Mouse (Mus musculus): ENCODE data around the gene Cryba2. TPM values are rescaled to one million over a fixed set of nuclear protein-coding genes. Genes with fewer than 3 reads are reported as not detected.

The Cryba2 gene
- total and polyA plus RNA-seq, 3 experiments: not detected

DNA sequence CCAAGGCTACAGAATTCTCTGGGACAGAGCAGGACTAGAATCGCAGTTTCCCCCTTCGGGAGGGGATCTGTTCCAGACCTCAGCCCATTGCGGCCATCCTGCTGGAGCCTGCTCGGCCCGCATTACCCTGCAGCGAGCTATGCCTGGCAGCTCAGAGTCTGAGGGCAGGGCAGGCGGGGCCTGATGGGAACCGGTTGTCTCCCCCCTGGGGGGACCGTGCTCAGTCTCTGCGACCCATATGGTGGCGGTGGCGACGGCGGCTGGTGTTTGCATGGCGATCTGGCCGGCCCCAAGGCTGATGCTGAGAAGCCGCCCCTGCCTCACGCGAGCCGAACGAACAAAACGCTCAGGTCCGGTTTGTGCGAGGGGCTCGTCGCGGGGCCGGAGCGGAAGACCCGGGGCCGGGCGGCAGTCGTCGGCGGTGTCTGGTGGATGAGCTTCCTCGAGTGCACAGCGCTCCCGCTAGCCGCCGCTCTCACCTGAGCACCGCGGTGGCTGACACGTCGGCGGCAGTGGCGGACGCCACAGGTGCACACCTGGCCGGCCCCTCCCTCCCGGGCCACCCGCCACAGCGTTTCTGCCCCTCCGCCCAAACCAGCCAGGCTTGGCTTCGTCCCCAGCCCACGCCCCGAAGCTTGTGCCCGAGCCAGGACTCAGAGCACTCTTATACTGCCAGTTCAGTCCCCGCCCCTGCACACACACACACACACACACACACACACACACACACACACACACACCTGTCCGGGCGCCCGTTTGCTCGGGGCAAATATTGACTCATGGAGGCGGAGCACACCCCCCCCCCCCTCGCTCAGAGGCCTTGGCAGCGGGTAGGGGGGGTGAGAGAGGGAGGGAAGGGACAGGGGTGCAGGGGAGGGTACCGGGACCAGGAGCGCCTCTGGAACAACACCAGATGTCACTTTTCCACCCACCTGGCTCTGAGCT lies 7.7 kb upstream of the Cryba2 start:
- Histone ChIP-seq H3K4me3 (ENCODE audit: low read depth, low read length) (no peak overlapping the region), H3K27me3 (ENCODE audit: insufficient read depth, low read length) (peaks cover 13% of the 10 kb centered on the region; the same call in 1 of the 2 replicates), H3K4me1 (ENCODE audit: insufficient read depth, low read depth, low read length) (no peaks in the 10 kb centered on the region), H3K36me3 (replicated peaks) (no peaks in the 10 kb centered on the region), H3K9me3 (replicated peaks) (no peaks in the 10 kb centered on the region)
- ATAC-seq (ENCODE audit: extremely low read depth, insufficient number of reproducible peaks, low FRiP score, poor library complexity, severe bottlenecking) (no peak), DNase-seq (ENCODE audit: low spot score) (no peak)
- TF ChIP-seq CTCF (IDR thresholded peaks at IDR 0.05; ENCODE audit: low read depth, low read length): no peak
- no peak for TF ChIP-seq POLR2AphosphoS5 (IDR thresholded peaks at IDR 0.05; ENCODE audit: insufficient replicate concordance, low read depth, low read length)
- no peak for TF ChIP-seq GATA1 (IDR thresholded peaks at IDR 0.05; ENCODE audit: borderline replicate concordance, low read length)
- TF ChIP-seq GATA2 (IDR thresholded peaks at IDR 0.05; ENCODE audit: borderline replicate concordance, low read depth, low read length): no peak
- TF ChIP-seq TAL1 (conservative IDR thresholded peaks at IDR 0.05; ENCODE audit: low read depth, low read length): no peak

DNA sequence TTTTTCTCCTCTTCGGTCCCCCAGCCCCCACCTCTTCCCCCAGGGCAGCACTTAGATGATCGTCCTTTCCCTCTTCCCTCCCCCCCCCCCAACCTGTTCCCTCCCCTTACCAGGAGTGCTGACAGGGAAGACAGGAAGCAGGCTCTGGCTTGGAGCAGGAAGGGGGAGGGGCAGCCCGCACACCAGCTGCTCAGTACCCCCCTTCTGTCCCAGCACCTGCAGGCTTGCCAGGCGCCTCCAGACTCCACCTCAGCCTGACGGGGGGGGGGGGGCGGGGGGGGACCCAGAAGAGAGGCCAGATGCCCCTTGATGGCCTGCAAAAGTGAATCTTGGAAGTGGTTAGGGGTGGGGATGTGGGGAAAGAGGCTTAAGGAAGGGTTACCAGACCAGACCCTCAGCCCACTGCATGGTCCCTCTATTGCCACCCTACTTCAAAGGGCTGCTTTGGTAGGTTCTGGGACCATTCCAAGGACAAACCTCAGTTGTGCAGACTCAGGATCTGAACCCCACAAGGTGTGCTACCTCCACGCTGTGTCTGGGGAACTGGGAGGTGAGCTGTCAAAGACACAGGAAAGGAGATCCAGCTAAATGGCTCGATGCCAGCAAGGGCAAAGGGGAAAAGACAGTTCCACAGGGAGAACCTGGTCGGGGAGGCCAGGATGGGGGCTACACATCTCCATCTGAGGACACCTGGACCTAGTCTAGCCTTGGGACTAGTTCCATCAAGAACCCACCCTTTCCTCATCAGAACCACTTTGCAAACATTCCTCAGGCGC lies 5.9 kb upstream of the Cryba2 start:
- DNase-seq (ENCODE audit: low spot score): no peak
- no peak for TF ChIP-seq CTCF (IDR thresholded peaks at IDR 0.05; ENCODE audit: low read depth, low read length)
- no peak for TF ChIP-seq GATA1 (IDR thresholded peaks at IDR 0.05; ENCODE audit: borderline replicate concordance, low read length)
- no peak for TF ChIP-seq POLR2AphosphoS5 (IDR thresholded peaks at IDR 0.05; ENCODE audit: insufficient replicate concordance, low read depth, low read length)
- TF ChIP-seq TAL1 (conservative IDR thresholded peaks at IDR 0.05; ENCODE audit: low read depth, low read length): no peak
- no peak for TF ChIP-seq GATA2 (IDR thresholded peaks at IDR 0.05; ENCODE audit: borderline replicate concordance, low read depth, low read length)
- H3K27me3 ChIP-seq (ENCODE audit: insufficient read depth, low read length): peaks cover 13% of the 10 kb centered on the region; the same call in 1 of the 2 replicates
- no peak for ATAC-seq (ENCODE audit: extremely low read depth, insufficient number of reproducible peaks, low FRiP score, poor library complexity, severe bottlenecking)
- no peaks in the 10 kb centered on the region for H3K9me3 ChIP-seq (replicated peaks)
- H3K4me3 ChIP-seq (ENCODE audit: low read depth, low read length): no peak overlapping the region
- H3K4me1 ChIP-seq (ENCODE audit: insufficient read depth, low read depth, low read length): no peaks in the 10 kb centered on the region
- H3K36me3 ChIP-seq (replicated peaks): no peaks in the 10 kb centered on the region

- peaks cover 15% of the 10 kb centered on the region; the same call in 1 of the 2 replicates for H3K27me3 ChIP-seq (ENCODE audit: insufficient read depth, low read length)
- no peak for TF ChIP-seq GATA2 (IDR thresholded peaks at IDR 0.05; ENCODE audit: borderline replicate concordance, low read depth, low read length)
- no peak for TF ChIP-seq GATA1 (IDR thresholded peaks at IDR 0.05; ENCODE audit: borderline replicate concordance, low read length)
- TF ChIP-seq POLR2AphosphoS5 (IDR thresholded peaks at IDR 0.05; ENCODE audit: insufficient replicate concordance, low read depth, low read length): no peak
- TF ChIP-seq TAL1 (conservative IDR thresholded peaks at IDR 0.05; ENCODE audit: low read depth, low read length): no peak
- no peak for TF ChIP-seq CTCF (IDR thresholded peaks at IDR 0.05; ENCODE audit: low read depth, low read length)
- ATAC-seq (ENCODE audit: extremely low read depth, insufficient number of reproducible peaks, low FRiP score, poor library complexity, severe bottlenecking) (no peak), DNase-seq (ENCODE audit: low spot score) (no peak)
- H3K4me3 ChIP-seq (ENCODE audit: low read depth, low read length): no peak overlapping the region
- no peaks in the 10 kb centered on the region for H3K4me1 ChIP-seq (ENCODE audit: insufficient read depth, low read depth, low read length)
- no peaks in the 10 kb centered on the region for H3K36me3 ChIP-seq (replicated peaks)
- no peaks in the 10 kb centered on the region for H3K9me3 ChIP-seq (replicated peaks)
Observed at GRCm38 (mm10) chr1:74897976-74898375, 5.0 kb upstream of the Cryba2 start.

- peaks cover 11% of the 10 kb centered on the region; the same call in 1 of the 2 replicates for H3K27me3 ChIP-seq (ENCODE audit: insufficient read depth, low read length)
- no peak overlapping the region for H3K4me3 ChIP-seq (ENCODE audit: low read depth, low read length)
- no peaks in the 10 kb centered on the region for H3K4me1 ChIP-seq (ENCODE audit: insufficient read depth, low read depth, low read length)
- no peaks in the 10 kb centered on the region for H3K9me3 ChIP-seq (replicated peaks)
- ATAC-seq (ENCODE audit: extremely low read depth, insufficient number of reproducible peaks, low FRiP score, poor library complexity, severe bottlenecking) (no peak), DNase-seq (ENCODE audit: low spot score) (peak; percentile 61)
- peak; percentile 63 for TF ChIP-seq CTCF (IDR thresholded peaks at IDR 0.05; ENCODE audit: low read depth, low read length)
- no peak for TF ChIP-seq GATA1 (IDR thresholded peaks at IDR 0.05; ENCODE audit: borderline replicate concordance, low read length)
- no peaks in the 10 kb centered on the region for H3K36me3 ChIP-seq (replicated peaks)
Observed at GRCm38 (mm10) chr1:74894966-74895365, 2.0 kb upstream of the Cryba2 start.

DNA sequence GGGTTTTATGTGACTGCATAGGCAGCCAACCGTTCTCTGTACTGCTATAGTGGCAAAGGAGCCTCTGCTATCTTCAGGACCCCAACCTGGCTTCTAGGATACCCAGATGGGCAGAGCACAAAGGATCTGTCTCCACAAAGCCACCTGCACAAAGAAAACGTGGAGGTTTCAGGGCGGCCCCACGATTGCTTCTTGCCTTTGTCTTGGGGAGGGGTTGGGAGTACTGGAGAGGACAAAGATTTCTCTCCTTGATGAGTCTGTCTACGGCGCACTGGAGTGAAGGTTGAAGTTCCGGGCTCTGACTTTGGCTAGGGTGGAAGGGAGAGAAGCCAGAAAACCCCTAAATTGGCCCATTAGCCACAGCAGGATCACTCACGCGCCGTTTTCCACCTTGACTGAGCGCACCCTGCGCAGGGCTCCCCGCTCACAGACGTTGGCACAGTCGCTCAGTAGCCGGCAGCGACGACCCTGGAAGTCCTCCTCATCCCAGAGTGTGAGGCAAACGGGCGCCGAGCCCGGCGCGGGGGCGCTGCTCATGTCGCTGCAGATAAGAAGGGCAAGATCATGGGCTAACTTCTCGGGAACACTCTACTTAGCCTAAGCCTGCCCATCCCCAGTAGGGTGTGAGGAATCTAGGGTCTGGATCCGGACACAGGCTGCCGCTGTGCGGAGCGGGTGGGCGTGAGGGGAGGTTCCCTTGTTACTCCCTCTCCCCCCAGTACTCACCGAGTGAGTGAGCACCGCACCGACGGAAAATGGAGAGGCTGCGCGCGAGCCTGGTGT lies 401 bp downstream of the Cryba2 start:
- ATAC-seq (ENCODE audit: extremely low read depth, insufficient number of reproducible peaks, low FRiP score, poor library complexity, severe bottlenecking): no peak
- TF ChIP-seq GATA2 (IDR thresholded peaks at IDR 0.05; ENCODE audit: borderline replicate concordance, low read depth, low read length) (no peak), GATA1 (IDR thresholded peaks at IDR 0.05; ENCODE audit: borderline replicate concordance, low read length) (no peak), TAL1 (conservative IDR thresholded peaks at IDR 0.05; ENCODE audit: low read depth, low read length) (no peak), POLR2AphosphoS5 (IDR thresholded peaks at IDR 0.05; ENCODE audit: insufficient replicate concordance, low read depth, low read length) (no peak)
- H3K36me3 ChIP-seq (replicated peaks): no peaks in the 10 kb centered on the region
- DNase-seq (ENCODE audit: low spot score): no peak
- H3K27me3 ChIP-seq (ENCODE audit: insufficient read depth, low read length): peaks cover 7% of the 10 kb centered on the region; the same call in 1 of the 2 replicates
- H3K9me3 ChIP-seq (replicated peaks): no peaks in the 10 kb centered on the region
- no peaks in the 10 kb centered on the region for H3K4me1 ChIP-seq (ENCODE audit: insufficient read depth, low read depth, low read length)
- H3K4me3 ChIP-seq (ENCODE audit: low read depth, low read length): no peak overlapping the region

Measured in G1E (cell line).